Comparison of ENCODE assay signal across 9 mouse cellular contexts in the genomic region with DNA sequence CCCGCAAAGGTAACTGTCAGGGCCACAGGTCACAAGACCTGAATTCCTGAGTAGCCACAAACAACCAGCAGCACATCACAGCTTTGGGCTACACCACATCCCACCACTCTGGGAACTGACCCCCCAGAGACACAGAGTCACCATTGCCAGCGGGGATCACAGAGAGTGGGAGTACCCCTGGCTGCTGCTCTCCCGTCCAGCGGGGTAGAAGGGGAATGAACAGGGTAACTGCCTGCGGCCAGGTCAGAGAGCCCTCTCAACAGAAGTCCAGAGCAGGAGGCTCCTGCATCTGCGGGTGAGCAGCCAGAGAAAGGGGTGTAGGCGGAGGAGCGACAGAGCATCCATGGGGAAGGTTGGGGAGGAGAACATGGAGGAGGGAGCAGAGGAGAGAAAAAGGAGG. TPM values are rescaled to one million over a fixed set of nuclear protein-coding genes. Genes with fewer than 3 reads are reported as not detected.
DNase-seq lines count a peak whose midpoint lies in the region; ATAC-seq lines count a peak whose summit lies in the region.
"Had no signal": no experiment of that assay in that cellular context is flagged by ENCODE, and none has a peak within 500 bp of the region (broad histone marks: within the 10 kb centered on the region; RNA-seq: fewer than 3 reads in every experiment).

No protein-coding gene starts in this region.

- peak overlapping the region; percentile 96 for H3K4me2 ChIP-seq in kidney, embryonic 16.5 days (replicated peaks; ENCODE audit: low read depth, low read length)
- peak overlapping the region; percentile 92 for H3K4me2 ChIP-seq in hindbrain, embryonic 11.5 days (replicated peaks; ENCODE audit: low read depth, low read length)
- H3K4me2 ChIP-seq in midbrain, embryonic 12.5 days (replicated peaks), result peak overlapping the region; percentile 98

- no peak for ATAC-seq in kidney, embryonic 16.5 days (ENCODE audit: low FRiP score, low TSS enrichment)
- ATAC-seq in hindbrain, embryonic 11.5 days (ENCODE audit: low FRiP score), result no peak; the same call in 1 of the 2 replicates
- ATAC-seq in midbrain, embryonic 12.5 days (ENCODE audit: low FRiP score, low read depth), result no peak
- no peak for ATAC-seq in erythroid progenitor cell, adult 5-6 weeks (replicated peaks; ENCODE audit: low FRiP score, poor library complexity, severe bottlenecking)

- WGBS in kidney, embryonic 16.5 days, result 3% methylated on average over 8 of the region's 8 CpGs
- WGBS in hindbrain, embryonic 11.5 days, result 5% methylated on average over 8 of the region's 8 CpGs
- 7% methylated on average over 8 of the region's 8 CpGs for WGBS in midbrain, embryonic 12.5 days

- peak overlapping the region; percentile 40 for H3K27ac ChIP-seq in kidney, embryonic 16.5 days (ENCODE audit: low read length)
- H3K27ac ChIP-seq in hindbrain, embryonic 11.5 days (ENCODE audit: low read depth, low read length), result no peak overlapping the region
- H3K27ac ChIP-seq in midbrain, embryonic 12.5 days (replicated peaks), result peak overlapping the region; percentile 62

- DNase-seq in kidney, postnatal 14 days, result no peak
- DNase-seq in brain, adult 2 months (ENCODE audit: low read depth, low spot score), result peak; percentile 53
- no peak for DNase-seq in hindbrain, embryonic 11.5 days (ENCODE audit: low spot score)
- no peak for DNase-seq in left cerebral cortex, adult 9 months (ENCODE audit: low spot score in 2 of 2)
- no peak for DNase-seq in adrenal gland, adult 2 months

- peaks cover 15% of the 10 kb centered on the region for H3K36me3 ChIP-seq in kidney, embryonic 16.5 days (ENCODE audit: insufficient read depth, low read length)
- no peaks in the 10 kb centered on the region for H3K36me3 ChIP-seq in hindbrain, embryonic 11.5 days (ENCODE audit: control insufficient read depth, insufficient read depth, low read length)
- peaks cover 18% of the 10 kb centered on the region for H3K36me3 ChIP-seq in midbrain, embryonic 12.5 days

- peaks cover 38% of the 10 kb centered on the region for H3K27me3 ChIP-seq in kidney, embryonic 16.5 days (ENCODE audit: insufficient read depth, low read length)
- peaks cover 38% of the 10 kb centered on the region for H3K27me3 ChIP-seq in hindbrain, embryonic 11.5 days (ENCODE audit: control insufficient read depth, insufficient read depth, low read length)
- H3K27me3 ChIP-seq in midbrain, embryonic 12.5 days, result peaks cover 41% of the 10 kb centered on the region

- H3K9ac ChIP-seq in kidney, embryonic 16.5 days (replicated peaks; ENCODE audit: low read length), result peak overlapping the region; percentile 97
- peak overlapping the region; percentile 91 for H3K9ac ChIP-seq in hindbrain, embryonic 11.5 days (ENCODE audit: low read depth, low read length)
- peak overlapping the region; percentile 96 for H3K9ac ChIP-seq in midbrain, embryonic 12.5 days (replicated peaks)

- no peaks in the 10 kb centered on the region for H3K9me3 ChIP-seq in kidney, embryonic 16.5 days (ENCODE audit: low read length)
- H3K9me3 ChIP-seq in hindbrain, embryonic 11.5 days (ENCODE audit: control insufficient read depth, low read length), result no peaks in the 10 kb centered on the region
- no peaks in the 10 kb centered on the region for H3K9me3 ChIP-seq in midbrain, embryonic 12.5 days

- H3K4me3 ChIP-seq in kidney, embryonic 16.5 days (ENCODE audit: low read length), result peak overlapping the region; percentile 83
- peak overlapping the region; percentile 82 for H3K4me3 ChIP-seq in hindbrain, embryonic 11.5 days (ENCODE audit: low read depth, low read length)
- H3K4me3 ChIP-seq in midbrain, embryonic 12.5 days, result peak overlapping the region; percentile 82

- peaks cover 47% of the 10 kb centered on the region for H3K4me1 ChIP-seq in kidney, embryonic 16.5 days (ENCODE audit: insufficient read depth, low read length)
- H3K4me1 ChIP-seq in hindbrain, embryonic 11.5 days (replicated peaks; ENCODE audit: control insufficient read depth, insufficient read depth, low read length), result peaks cover 20% of the 10 kb centered on the region
- H3K4me1 ChIP-seq in midbrain, embryonic 12.5 days, result peaks cover 52% of the 10 kb centered on the region

RNA-seq across cellular contexts. Expression of a gene that starts 0.7 kb away (rescaled TPM):
- 1.5 and 2.1 TPM in 2 replicates for polyA plus RNA-seq in kidney, embryonic 16.5 days (2015; fragmentation: Nextera tagmentation; extraction: Ambion mirVana)
- 0.26 and 0.36 TPM in 2 replicates for polyA plus RNA-seq in hindbrain, embryonic 11.5 days (2014; fragmentation: Nextera tagmentation; extraction: Ambion mirVana)
- 1.4 and 1.5 TPM in 2 replicates for polyA plus RNA-seq in midbrain, embryonic 12.5 days (2016; fragmentation: Nextera tagmentation; extraction: Ambion mirVana)
- not detected in 2 replicates for total RNA-seq in erythroid progenitor cell, adult 5-6 weeks (2015; ENCODE audit: low replicate concordance)
- total RNA-seq in erythroid progenitor cell, adult 5-6 weeks (2017; ENCODE audit: low replicate concordance), result not detected in 2 replicates
- 1 to 10 TPM; 1.4 TPM for total RNA-seq in adrenal gland, adult 2 months (2021)
- polyA plus RNA-seq in adrenal gland, adult 2 months (2012; rRNA removed), result 11.8 and 15.1 TPM in 2 replicates

RNA-seq across cellular contexts. Expression of a gene that starts 4.9 kb away (rescaled TPM):
- polyA plus RNA-seq in kidney, embryonic 16.5 days (2015; fragmentation: Nextera tagmentation; extraction: Ambion mirVana), result 169 and 170 TPM in 2 replicates
- 131 and 139 TPM in 2 replicates for polyA plus RNA-seq in hindbrain, embryonic 11.5 days (2014; fragmentation: Nextera tagmentation; extraction: Ambion mirVana)
- 157 and 167 TPM in 2 replicates for polyA plus RNA-seq in midbrain, embryonic 12.5 days (2016; fragmentation: Nextera tagmentation; extraction: Ambion mirVana)
- 60.2 and 65.4 TPM in 2 replicates for total RNA-seq in erythroid progenitor cell, adult 5-6 weeks (2015; ENCODE audit: low replicate concordance)
- total RNA-seq in erythroid progenitor cell, adult 5-6 weeks (2017; ENCODE audit: low replicate concordance), result 37.4 and 45.8 TPM in 2 replicates
- total RNA-seq in adrenal gland, adult 2 months (2021), result 10 to 100 TPM; 87.8 to 93.5 TPM
- polyA plus RNA-seq in adrenal gland, adult 2 months (2012; rRNA removed), result 197 and 231 TPM in 2 replicates

RNA-seq across cellular contexts. Expression of a gene that starts 5.4 kb away (rescaled TPM):
- 9.2 TPM in 1 of 2 replicates, not detected in the other for polyA plus RNA-seq in kidney, embryonic 16.5 days (2015; fragmentation: Nextera tagmentation; extraction: Ambion mirVana)
- 23.6 and 25.3 TPM in 2 replicates for polyA plus RNA-seq in hindbrain, embryonic 11.5 days (2014; fragmentation: Nextera tagmentation; extraction: Ambion mirVana)
- 27.9 and 34.2 TPM in 2 replicates for polyA plus RNA-seq in midbrain, embryonic 12.5 days (2016; fragmentation: Nextera tagmentation; extraction: Ambion mirVana)
- total RNA-seq in erythroid progenitor cell, adult 5-6 weeks (2015; ENCODE audit: low replicate concordance), result not detected in 2 replicates
- total RNA-seq in erythroid progenitor cell, adult 5-6 weeks (2017; ENCODE audit: low replicate concordance), result 22.8 TPM in 1 of 2 replicates, not detected in the other
- not detected for total RNA-seq in adrenal gland, adult 2 months (2021)
- polyA plus RNA-seq in adrenal gland, adult 2 months (2012; rRNA removed), result not detected in 2 replicates
- total RNA-seq: neutrophil, adult 5-6 weeks had no signal

RNA-seq across cellular contexts. Expression of a gene that starts 7.4 kb away (rescaled TPM):
- polyA plus RNA-seq in kidney, embryonic 16.5 days (2015; fragmentation: Nextera tagmentation; extraction: Ambion mirVana), result 71.0 and 72.4 TPM in 2 replicates
- polyA plus RNA-seq in hindbrain, embryonic 11.5 days (2014; fragmentation: Nextera tagmentation; extraction: Ambion mirVana), result 33.7 and 41.8 TPM in 2 replicates
- polyA plus RNA-seq in midbrain, embryonic 12.5 days (2016; fragmentation: Nextera tagmentation; extraction: Ambion mirVana), result 65.4 and 68.4 TPM in 2 replicates
- total RNA-seq in erythroid progenitor cell, adult 5-6 weeks (2015; ENCODE audit: low replicate concordance), result 5.9 and 17.7 TPM in 2 replicates
- total RNA-seq in erythroid progenitor cell, adult 5-6 weeks (2017; ENCODE audit: low replicate concordance), result 8.0 and 9.1 TPM in 2 replicates
- 10 to 100 TPM; 38.4 to 43.0 TPM for total RNA-seq in adrenal gland, adult 2 months (2021)
- 126 and 132 TPM in 2 replicates for polyA plus RNA-seq in adrenal gland, adult 2 months (2012; rRNA removed)

RNA-seq across cellular contexts. Expression of a gene that starts 10.8 kb away (rescaled TPM):
- 5.5 and 9.2 TPM in 2 replicates for polyA plus RNA-seq in kidney, embryonic 16.5 days (2015; fragmentation: Nextera tagmentation; extraction: Ambion mirVana)
- 4.9 and 9.0 TPM in 2 replicates for polyA plus RNA-seq in hindbrain, embryonic 11.5 days (2014; fragmentation: Nextera tagmentation; extraction: Ambion mirVana)
- polyA plus RNA-seq in midbrain, embryonic 12.5 days (2016; fragmentation: Nextera tagmentation; extraction: Ambion mirVana), result 4.0 and 5.6 TPM in 2 replicates
- total RNA-seq in erythroid progenitor cell, adult 5-6 weeks (2015; ENCODE audit: low replicate concordance), result 4.2 and 9.7 TPM in 2 replicates
- 4.8 and 8.6 TPM in 2 replicates for total RNA-seq in erythroid progenitor cell, adult 5-6 weeks (2017; ENCODE audit: low replicate concordance)
- 1 to 10 TPM; 4.6 to 6.5 TPM for total RNA-seq in adrenal gland, adult 2 months (2021)
- polyA plus RNA-seq in adrenal gland, adult 2 months (2012; rRNA removed), result 5.9 and 9.1 TPM in 2 replicates
